Mouse (Mus musculus): ENCODE data around the gene Wdr34. TPM values are rescaled to one million over a fixed set of nuclear protein-coding genes. Genes with fewer than 3 reads are reported as not detected.

Gene Wdr34
- polyA plus RNA-seq, 1 experiment from 2014 or later = 36.7 TPM

DNA sequence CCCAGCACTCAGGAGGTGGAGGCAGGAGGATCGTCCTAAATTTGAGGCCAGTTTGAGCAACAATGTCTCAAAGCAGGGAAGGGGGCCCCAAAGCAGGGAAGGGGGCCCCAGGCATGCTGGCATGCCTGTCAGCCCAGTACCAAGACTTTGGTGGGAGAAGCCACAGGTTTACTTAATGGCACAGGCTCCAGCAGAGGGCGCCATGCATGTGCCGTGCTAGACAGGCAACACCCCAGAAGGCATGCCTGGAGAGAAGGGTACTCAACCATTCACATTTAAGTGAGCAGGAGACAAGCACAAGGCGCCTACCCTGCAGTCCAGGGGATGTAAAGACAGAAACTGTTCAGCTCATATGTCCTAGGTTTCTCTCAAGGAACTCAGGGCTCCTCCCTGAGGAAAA is 6.2 kb downstream of the Wdr34 start:
- no peaks in the 10 kb centered on the region for H3K27me3 ChIP-seq (ENCODE audit: insufficient read depth, poor library complexity, severe bottlenecking)
- H3K36me3 ChIP-seq = peaks cover 30% of the 10 kb centered on the region
- 0 out of 2 replicates have a peak overlapping the region, but pooled peaks have one; percentile 20 for H3K27ac ChIP-seq
- H3K4me3 ChIP-seq = no peak overlapping the region
- DNase-seq (ENCODE audit: low spot score) = peak; percentile 78
- no peaks in the 10 kb centered on the region for H3K9me3 ChIP-seq
- H3K4me1 ChIP-seq (replicated peaks) = peaks cover 9% of the 10 kb centered on the region; the same call in 1 of the 2 replicates
- WGBS = 7% methylated on average over 4 of the region's 4 CpGs

DNA sequence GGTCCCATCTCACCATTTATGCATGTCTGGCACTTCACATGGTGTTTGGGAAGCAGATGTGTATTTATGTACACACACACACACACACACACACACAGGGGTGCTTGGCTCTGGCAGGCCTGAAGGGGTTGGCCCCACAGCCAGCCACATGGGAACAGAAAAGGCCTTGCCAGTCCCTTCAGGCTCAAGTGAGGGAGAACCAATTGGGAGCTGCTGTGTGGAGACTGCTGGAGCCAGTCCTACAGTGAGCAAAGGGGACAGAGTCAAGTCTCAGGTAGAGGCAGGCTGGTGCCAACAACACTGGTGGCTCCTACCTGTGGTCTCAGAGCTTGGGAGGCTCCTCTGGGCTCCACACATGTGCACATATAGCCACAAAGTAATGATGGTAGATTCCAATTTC is 9.0 kb downstream of the Wdr34 start:
- H3K27ac ChIP-seq = no peak overlapping the region
- H3K9me3 ChIP-seq = no peaks in the 10 kb centered on the region
- peaks cover 9% of the 10 kb centered on the region; the same call in 1 of the 2 replicates for H3K4me1 ChIP-seq (replicated peaks)
- no peak overlapping the region for H3K4me3 ChIP-seq
- H3K27me3 ChIP-seq (ENCODE audit: insufficient read depth, poor library complexity, severe bottlenecking) = no peaks in the 10 kb centered on the region
- no peak for DNase-seq (ENCODE audit: low spot score)
- peaks cover 22% of the 10 kb centered on the region for H3K36me3 ChIP-seq

DNA sequence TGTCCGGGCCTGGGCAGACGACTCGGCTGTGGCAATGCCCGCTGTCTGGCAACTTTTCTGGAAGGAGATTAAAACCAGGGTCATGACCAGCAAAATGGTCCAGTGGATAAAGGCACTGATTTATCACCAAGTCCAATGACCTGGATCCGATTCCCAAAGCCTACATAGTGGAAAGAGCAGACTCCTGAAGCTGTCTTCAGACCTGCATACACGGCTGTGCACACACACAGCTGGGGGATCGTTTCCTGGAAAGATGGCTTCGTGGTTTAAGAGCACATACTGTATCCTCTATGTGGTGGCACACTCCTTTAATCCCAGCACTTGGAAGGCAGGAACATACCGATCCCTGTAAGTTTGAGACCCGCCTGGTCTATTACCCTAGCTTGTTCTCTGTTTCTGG is 10.3 kb downstream of the Wdr34 start:
- Histone ChIP-seq H3K36me3 (peaks cover 26% of the 10 kb centered on the region), H3K27me3 (ENCODE audit: insufficient read depth, poor library complexity, severe bottlenecking) (no peaks in the 10 kb centered on the region), H3K4me3 (no peak overlapping the region), H3K27ac (no peak overlapping the region), H3K4me1 (replicated peaks) (peaks cover 9% of the 10 kb centered on the region; the same call in 1 of the 2 replicates), H3K9me3 (no peaks in the 10 kb centered on the region)
- 95% methylated on average over 10 of the region's 10 CpGs for WGBS
- DNase-seq (ENCODE audit: low spot score) = no peak

DNA sequence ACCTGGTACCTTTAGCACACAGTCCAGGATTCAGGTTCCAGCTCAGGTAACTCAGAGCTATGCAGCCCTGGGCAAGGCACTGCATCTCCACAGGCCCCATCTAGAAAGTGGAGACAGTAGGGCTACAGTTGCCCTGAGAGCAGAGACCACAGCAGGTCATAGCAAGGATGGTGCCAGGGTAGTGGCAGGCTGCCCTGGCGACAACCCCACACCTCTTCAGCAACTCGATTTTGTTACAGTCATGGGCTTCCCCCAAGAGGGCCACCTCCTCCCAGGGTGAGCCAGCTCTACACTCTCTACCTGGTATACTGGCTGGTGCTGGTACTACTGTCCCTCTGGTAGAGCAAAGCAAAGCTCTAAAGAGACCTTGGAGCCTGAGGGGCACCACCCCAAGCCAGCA is 10.9 kb downstream of the Wdr34 start:
- Histone ChIP-seq H3K27ac (no peak overlapping the region), H3K27me3 (ENCODE audit: insufficient read depth, poor library complexity, severe bottlenecking) (no peaks in the 10 kb centered on the region), H3K4me3 (no peak overlapping the region), H3K9me3 (no peaks in the 10 kb centered on the region), H3K36me3 (peaks cover 32% of the 10 kb centered on the region), H3K4me1 (replicated peaks) (peaks cover 7% of the 10 kb centered on the region; the same call in 1 of the 2 replicates)
- DNase-seq (ENCODE audit: low spot score) = no peak
- WGBS = 90% methylated on average over 2 of the region's 2 CpGs

DNA sequence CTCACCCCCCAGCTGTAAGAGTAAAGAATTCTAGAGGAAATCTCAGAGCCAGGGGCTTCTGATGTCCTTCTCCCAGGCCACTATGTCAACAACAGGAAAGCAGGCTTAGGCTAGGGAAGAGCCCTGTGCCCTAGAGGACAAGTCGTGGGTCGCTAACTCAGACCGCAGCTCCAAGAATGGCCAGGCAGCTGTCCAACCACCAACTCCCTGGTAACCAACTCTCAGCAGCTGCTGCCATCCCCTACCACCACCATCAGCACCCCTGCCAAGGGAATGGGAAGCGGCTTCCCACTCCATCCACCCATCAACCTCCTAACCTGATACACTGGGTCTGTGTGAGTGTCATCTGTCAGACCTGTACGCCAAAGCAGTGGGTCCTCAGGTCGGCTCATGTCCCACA is 15.7 kb downstream of the Wdr34 start:
- peaks cover 75% of the 10 kb centered on the region for H3K36me3 ChIP-seq
- H3K4me3 ChIP-seq = no peak overlapping the region
- 77% methylated on average over 6 of the region's 6 CpGs for WGBS
- H3K27me3 ChIP-seq (ENCODE audit: insufficient read depth, poor library complexity, severe bottlenecking) = no peaks in the 10 kb centered on the region
- no peaks in the 10 kb centered on the region for H3K4me1 ChIP-seq (replicated peaks)
- H3K9me3 ChIP-seq = no peaks in the 10 kb centered on the region
- H3K27ac ChIP-seq = no peak overlapping the region
- DNase-seq (ENCODE audit: low spot score) = no peak

DNA sequence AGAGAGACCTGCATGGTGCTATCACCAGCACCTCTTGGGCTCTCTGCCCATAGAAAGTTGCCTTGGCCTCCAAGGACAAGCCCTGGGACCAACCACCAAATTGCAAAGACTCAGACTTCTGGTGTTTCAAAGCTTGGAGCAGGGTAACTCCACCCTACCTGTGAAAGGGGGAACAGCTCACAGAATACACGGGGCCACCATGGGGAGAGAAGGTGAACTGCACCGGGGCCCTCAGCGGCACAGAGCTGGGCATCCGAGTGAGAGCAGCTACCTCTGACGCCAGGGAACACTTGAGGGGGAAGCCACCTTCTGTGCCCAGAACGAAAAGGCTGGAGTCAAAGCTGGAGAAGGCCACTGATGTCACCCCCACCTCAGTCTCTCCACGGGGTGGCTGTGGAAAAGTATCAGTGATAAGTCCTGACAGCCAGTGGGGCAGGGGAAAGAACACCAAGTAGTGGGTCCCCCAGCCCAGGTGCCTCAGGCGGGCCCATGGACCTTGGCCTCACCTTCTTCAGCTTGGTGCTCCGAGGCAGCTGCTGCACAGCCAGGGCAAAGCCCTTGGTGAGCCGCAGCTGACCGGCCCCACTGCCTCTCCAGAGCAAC is 16.3 kb downstream of the Wdr34 start:
- 66% methylated on average over 11 of the region's 11 CpGs for WGBS
- peaks cover 75% of the 10 kb centered on the region for H3K36me3 ChIP-seq
- no peak overlapping the region for H3K27ac ChIP-seq
- no peak for DNase-seq (ENCODE audit: low spot score)
- H3K4me3 ChIP-seq = no peak overlapping the region
- no peaks in the 10 kb centered on the region for H3K4me1 ChIP-seq (replicated peaks)
- no peaks in the 10 kb centered on the region for H3K9me3 ChIP-seq
- H3K27me3 ChIP-seq (ENCODE audit: insufficient read depth, poor library complexity, severe bottlenecking) = no peaks in the 10 kb centered on the region

DNA sequence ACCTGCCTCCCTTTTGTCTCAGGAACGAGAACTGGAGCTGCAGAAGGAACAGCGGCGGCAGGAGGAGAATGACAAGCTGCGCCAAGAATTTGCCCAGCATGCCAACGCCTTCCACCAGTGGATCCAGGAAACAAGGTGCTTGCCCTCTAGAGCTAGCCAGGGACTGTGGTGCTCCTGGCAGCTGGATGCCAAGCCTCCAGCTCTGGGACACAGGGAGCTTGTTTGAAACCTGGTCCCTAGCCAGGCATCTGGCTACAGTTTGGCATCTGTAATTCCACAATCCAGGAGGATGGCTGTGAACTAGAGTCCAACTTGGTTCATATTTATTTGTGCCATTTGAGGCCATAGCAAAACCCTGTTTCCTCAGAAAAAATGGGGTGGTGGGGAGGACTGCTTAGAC is 21.7 kb downstream of the Wdr34 start:
- no peaks in the 10 kb centered on the region for H3K4me1 ChIP-seq (replicated peaks)
- H3K27ac ChIP-seq = no peak overlapping the region
- no peak overlapping the region for H3K4me3 ChIP-seq
- DNase-seq (ENCODE audit: low spot score) = no peak
- WGBS = 90% methylated on average over 5 of the region's 5 CpGs
- H3K27me3 ChIP-seq (ENCODE audit: insufficient read depth, poor library complexity, severe bottlenecking) = no peaks in the 10 kb centered on the region
- H3K9me3 ChIP-seq = no peaks in the 10 kb centered on the region
- peaks cover 100% of the 10 kb centered on the region for H3K36me3 ChIP-seq

DNA sequence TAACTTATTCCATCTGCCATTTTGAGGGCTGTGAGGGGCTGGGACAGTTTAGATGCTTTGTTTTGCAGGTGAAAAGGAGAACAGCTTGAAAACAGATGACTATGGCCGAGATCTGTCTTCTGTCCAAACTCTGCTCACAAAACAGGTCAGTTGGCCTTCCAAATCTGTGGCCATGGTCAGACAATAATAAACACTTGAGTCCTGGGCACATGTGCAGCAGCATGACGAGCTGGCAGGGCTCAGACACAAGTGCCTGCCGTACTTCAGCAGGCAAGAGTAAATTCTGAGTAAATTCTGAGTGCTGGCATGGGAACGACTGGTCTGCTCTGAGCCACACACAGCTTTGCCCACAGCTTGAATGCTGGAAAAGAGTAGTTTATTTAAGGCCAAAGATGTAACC is 23.2 kb downstream of the Wdr34 start:
- WGBS = 91% methylated on average over 4 of the region's 4 CpGs
- no peak for DNase-seq (ENCODE audit: low spot score)
- H3K27me3 ChIP-seq (ENCODE audit: insufficient read depth, poor library complexity, severe bottlenecking) = no peaks in the 10 kb centered on the region

DNA sequence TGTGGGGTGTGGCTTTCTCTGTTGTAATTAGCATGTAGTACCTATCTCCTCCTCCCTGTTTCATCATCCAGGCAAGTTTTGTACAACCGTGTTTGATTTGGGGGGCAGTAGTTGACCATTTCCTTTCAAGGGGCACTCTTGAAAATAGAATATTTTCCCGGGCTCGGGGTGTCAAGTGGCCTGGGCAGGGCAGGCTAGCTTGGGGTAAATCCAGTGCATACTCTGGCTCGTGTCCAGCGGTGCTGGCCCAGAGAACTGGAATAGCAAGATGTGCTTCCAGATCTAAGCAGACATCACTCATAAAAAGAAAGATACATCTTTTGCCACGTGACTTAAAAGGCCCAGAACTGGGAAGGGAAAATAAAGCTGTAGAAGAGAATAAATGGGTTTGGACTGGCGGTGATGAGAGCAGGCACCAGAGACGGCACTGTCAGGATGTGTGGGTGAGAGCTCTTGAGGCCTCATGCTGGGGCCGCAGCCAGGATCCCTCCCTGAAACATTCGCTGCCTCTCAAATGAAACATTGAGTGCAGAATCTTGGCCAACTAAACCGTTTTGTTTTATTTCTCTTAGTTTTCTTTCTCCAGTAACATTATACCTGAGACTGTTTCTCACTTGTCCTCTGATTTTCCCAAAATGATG is 34.2 kb downstream of the Wdr34 start:
- DNase-seq (ENCODE audit: low spot score) = no peak
- Histone ChIP-seq H3K27me3 (ENCODE audit: insufficient read depth, poor library complexity, severe bottlenecking) (no peaks in the 10 kb centered on the region), H3K27ac (no peak overlapping the region), H3K4me3 (no peak overlapping the region), H3K4me1 (replicated peaks) (no peaks in the 10 kb centered on the region), H3K9me3 (no peaks in the 10 kb centered on the region), H3K36me3 (peaks cover 100% of the 10 kb centered on the region)
- WGBS = 95% methylated on average over 11 of the region's 11 CpGs

More for the DNA sequence above, 23.2 kb downstream of the Wdr34 start:
- Histone ChIP-seq H3K9me3 (no peaks in the 10 kb centered on the region), H3K36me3 (peaks cover 100% of the 10 kb centered on the region), H3K27ac (no peak overlapping the region), H3K4me3 (no peak overlapping the region), H3K4me1 (replicated peaks) (no peaks in the 10 kb centered on the region)

DNA sequence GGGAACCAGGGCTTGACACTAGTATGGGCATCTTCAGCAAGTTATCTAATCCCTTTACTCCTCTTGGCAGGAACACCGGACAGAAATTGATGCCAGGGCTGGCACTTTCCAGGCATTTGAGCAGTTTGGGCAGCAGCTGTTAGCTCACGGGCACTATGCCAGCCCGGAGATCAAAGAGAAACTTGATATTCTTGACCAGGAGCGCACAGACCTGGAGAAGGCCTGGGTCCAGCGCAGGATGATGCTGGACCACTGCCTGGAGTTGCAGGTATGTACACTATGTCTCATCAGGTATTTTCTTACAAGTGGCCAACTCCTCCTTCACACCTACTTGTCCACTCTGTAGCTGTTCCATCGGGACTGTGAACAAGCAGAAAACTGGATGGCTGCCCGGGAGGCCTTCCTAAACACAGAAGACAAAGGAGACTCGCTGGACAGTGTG is 37.8 kb downstream of the Wdr34 start:
- Histone ChIP-seq H3K36me3 (peaks cover 100% of the 10 kb centered on the region), H3K9me3 (no peaks in the 10 kb centered on the region), H3K27ac (no peak overlapping the region), H3K4me1 (replicated peaks) (no peaks in the 10 kb centered on the region), H3K27me3 (ENCODE audit: insufficient read depth, poor library complexity, severe bottlenecking) (no peaks in the 10 kb centered on the region), H3K4me3 (no peak overlapping the region)
- DNase-seq (ENCODE audit: low spot score) = no peak
- WGBS = 94% methylated on average over 8 of the region's 8 CpGs

DNA sequence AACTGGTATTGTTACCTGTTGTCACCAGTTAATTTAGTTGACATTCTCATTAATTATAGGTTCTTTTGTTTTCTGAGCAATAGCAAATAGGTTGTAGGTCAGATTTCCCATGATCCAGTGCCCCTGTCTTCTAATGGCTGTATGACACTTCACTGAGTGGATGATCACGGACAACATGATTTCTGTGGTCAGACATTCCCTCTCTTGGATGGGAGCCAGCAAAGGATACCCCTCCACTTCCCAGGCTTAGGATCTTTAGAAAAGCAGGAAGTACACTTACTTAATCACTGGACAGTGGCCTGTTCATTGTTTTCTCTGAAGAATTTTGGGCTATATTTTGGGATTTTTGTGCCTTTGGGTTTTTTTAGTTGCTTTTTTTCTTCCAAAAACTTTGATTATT is 39.6 kb downstream of the Wdr34 start:
- WGBS = 85% methylated on average over 1 of the region's 1 CpGs
- Histone ChIP-seq H3K36me3 (peaks cover 100% of the 10 kb centered on the region), H3K4me1 (replicated peaks) (no peaks in the 10 kb centered on the region), H3K9me3 (no peaks in the 10 kb centered on the region), H3K27ac (no peak overlapping the region), H3K27me3 (ENCODE audit: insufficient read depth, poor library complexity, severe bottlenecking) (no peaks in the 10 kb centered on the region), H3K4me3 (no peak overlapping the region)
- DNase-seq (ENCODE audit: low spot score) = no peak

DNA sequence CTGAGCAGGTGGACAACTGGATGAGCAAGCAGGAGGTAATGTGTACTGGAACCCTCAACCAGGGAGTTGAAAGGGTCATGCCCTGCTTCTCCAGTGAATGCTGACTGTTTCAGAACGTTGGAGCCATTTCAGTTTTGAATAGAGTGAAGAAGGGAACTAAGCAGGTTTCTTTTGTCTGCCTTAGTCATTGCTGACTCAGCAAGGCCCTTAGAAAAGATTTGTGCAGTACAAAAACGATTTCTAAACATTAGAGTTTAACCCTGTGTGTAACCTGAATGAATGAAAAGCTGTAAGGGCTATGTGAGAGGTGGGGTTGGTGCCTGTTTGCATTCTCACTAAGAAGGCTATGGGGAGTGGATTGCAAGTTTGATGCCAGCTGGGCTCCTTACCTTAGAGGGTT is 56.7 kb downstream of the Wdr34 start:
- H3K4me1 ChIP-seq (replicated peaks) = no peaks in the 10 kb centered on the region
- peaks cover 100% of the 10 kb centered on the region for H3K36me3 ChIP-seq
- no peak for DNase-seq (ENCODE audit: low spot score)
- no peak overlapping the region for H3K4me3 ChIP-seq
- no peaks in the 10 kb centered on the region for H3K9me3 ChIP-seq
- H3K27ac ChIP-seq = no peak overlapping the region
- no peaks in the 10 kb centered on the region for H3K27me3 ChIP-seq (ENCODE audit: insufficient read depth, poor library complexity, severe bottlenecking)
- 62% methylated on average over 2 of the region's 2 CpGs for WGBS

All from hindbrain, embryonic 10.5 days (tissue).